Mouse (Mus musculus) liver, embryonic 18 days (tissue): Measurements from ENCODE around the gene Klri2. TPM values are rescaled to one million over a fixed set of nuclear protein-coding genes. Genes with fewer than 3 reads are reported as not detected.

Experiments used
- polyA plus RNA-seq: library from polyadenylated mRNA; depleted of rRNA; stranded (reverse); fragments of >200 nt; gene quantifications from 2 replicates; pipeline ENCODE4 v1.2.3, GENCODE M21; 2012; rRNA removed

Klri2 gene
- 0.02 and 0.06 TPM in 2 replicates for polyA plus RNA-seq

DNA sequence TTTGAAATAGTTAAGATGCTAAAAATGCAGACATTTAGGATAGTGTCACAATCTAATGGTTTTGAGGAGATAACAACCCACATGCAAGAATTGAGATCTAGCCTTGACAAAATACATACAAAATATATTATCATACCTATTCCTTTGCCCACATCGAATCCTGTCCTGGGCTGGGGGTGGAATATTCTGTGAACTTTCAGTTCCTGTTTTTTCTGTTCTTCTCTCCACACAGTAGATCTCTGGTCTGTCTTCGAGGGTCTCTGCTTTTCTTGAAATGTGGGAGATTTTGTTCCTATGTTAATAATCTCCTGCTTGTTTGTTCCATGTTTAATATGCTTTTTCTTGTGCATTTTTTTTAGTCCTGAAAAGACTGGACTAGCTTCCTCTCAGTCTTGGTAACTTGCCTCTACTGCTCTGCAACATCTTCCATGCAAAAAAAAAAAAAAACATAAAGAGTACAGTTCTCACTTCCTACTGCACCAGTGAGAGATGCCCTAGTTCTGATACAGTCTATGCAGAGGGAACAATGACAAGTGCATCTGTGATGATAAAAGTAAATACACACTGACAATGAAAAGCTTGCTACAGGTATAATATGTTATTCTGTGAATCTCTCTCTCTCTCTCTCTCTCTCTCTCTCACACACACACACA, at the start of gene Klri2:
Klri2 (minus strand) TSS at position 416 of the 653 bp plus-strand sequence.

DNA sequence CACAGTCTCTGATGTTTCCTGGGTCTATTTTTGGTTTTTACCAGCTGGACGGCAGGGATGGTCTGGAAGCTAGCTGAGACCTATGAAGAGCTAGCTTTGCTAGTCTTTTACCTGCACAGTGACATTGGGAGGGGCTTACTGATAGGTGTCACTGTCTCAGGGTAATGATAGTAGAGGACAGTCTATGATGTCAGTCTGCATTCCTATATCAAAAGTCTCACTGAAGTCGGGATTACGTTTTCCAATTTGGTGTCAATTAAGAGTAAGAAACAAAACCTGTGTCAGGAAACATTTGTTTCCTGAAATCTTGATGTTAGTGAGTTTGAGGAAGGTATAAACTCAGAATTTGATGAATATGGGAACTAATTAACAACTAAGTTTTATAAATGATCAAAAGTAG, 43.9 kb upstream of the Klri2 start, which contains the start of gene Gm156:
Gm156 (minus strand) TSS at position 101 of the 400 bp plus-strand sequence.

DNA sequence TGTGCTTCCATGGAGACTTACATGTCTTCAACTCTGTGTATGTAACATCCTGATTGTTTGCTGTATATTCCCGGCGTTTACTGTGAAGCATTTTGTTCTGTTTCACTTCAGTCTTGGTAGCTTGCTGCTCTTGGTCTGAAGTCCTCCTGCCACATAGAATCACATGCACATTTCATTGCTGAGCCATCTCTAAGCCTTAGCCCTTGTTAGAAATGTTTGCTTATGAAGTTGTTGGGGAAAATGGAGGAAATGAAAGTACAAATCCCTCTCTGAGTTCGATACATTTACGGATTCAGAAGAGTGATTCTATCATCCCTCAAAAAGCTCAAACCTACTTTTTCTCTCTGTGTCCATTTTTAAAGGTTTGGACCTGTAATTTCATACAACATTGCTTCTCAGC, 23.3 kb downstream of the Klri2 start, which contains the start of gene Klri1:
Klri1 (minus strand) TSS at position 101 of the 400 bp plus-strand sequence.

Other genes starting within 250 kb of the Klri2 start
- 1.2 and 2.1 TPM in 2 replicates for gene Olr1, start 233.3 kb downstream of the Klri2 start, polyA plus RNA-seq
- 0.01 TPM in 1 of 2 replicates, not detected in the other for gene Tmem52b, start 227.9 kb downstream of the Klri2 start, polyA plus RNA-seq
- gene Gabarapl1, start 207.3 kb downstream of the Klri2 start, polyA plus RNA-seq, result 29.6 and 32.6 TPM in 2 replicates
- gene Klre1, start 162.6 kb downstream of the Klri2 start, polyA plus RNA-seq, result 0.14 and 0.29 TPM in 2 replicates
- 1.0 and 1.3 TPM in 2 replicates for gene Klrd1, start 148.7 kb downstream of the Klri2 start, polyA plus RNA-seq
- gene Klrk1, start 116.6 kb downstream of the Klri2 start, polyA plus RNA-seq, result 0.71 and 1.2 TPM in 2 replicates
- gene Klrc3, start 97.1 kb downstream of the Klri2 start, polyA plus RNA-seq, result 0.08 TPM in 1 of 2 replicates, not detected in the other
- 0.12 and 0.13 TPM in 2 replicates for gene Klrc2, start 79.8 kb downstream of the Klri2 start, polyA plus RNA-seq
- 0.52 and 0.71 TPM in 2 replicates for gene Klrc1, start 61.5 kb downstream of the Klri2 start, polyA plus RNA-seq
- gene Klri1, start 23.4 kb downstream of the Klri2 start, polyA plus RNA-seq, result not detected in 2 replicates
- not detected in 2 replicates for gene Gm156, start 43.8 kb upstream of the Klri2 start, polyA plus RNA-seq
- gene Gm17631, start 122.2 kb upstream of the Klri2 start, polyA plus RNA-seq, result not detected in 2 replicates
- 0.81 and 0.88 TPM in 2 replicates for gene Klra17, start 136.2 kb upstream of the Klri2 start, polyA plus RNA-seq
- gene Klra5, start 177.2 kb upstream of the Klri2 start, polyA plus RNA-seq, result 0.23 and 0.59 TPM in 2 replicates